Mouse (Mus musculus) embryonic facial prominence, embryonic 14.5 days (tissue): ENCODE measurements around the gene Gm34653. TPM values are rescaled to one million over a fixed set of nuclear protein-coding genes. Genes with fewer than 3 reads are reported as not detected.
"Not testable (repeated sequence)": the region's sequence is repeated elsewhere in the genome, so short reads cannot be mapped to it uniquely, and the experiment has no call there.

Source experiments
- ATAC-seq: fragments of 200-750 bp; cut with Nextera tagmentation; 2 replicates; pipeline ENCODE4 v1.8.0; 2017; ENCODE audit warnings: low read depth, moderate number of reproducible peaks, moderate TSS enrichment
- DNase-seq: peaks from one replicate; pipeline ENCODE4 v3.0.0-alpha.2; 2015; ENCODE audit warnings: low spot score
- H3K27ac ChIP-seq: fragments of 300-500 bp; sonication (generic); replicated peaks from 2 replicates; pipeline ENCODE4 v1.5.1; 2014; ENCODE audit warnings: low read depth, mild to moderate bottlenecking, low read length, moderate library complexity
- H3K27me3 ChIP-seq: fragments of 300-500 bp; sonication (generic); replicated peaks from 2 replicates; pipeline ENCODE4 v1.6.1; 2014; ENCODE audit warnings: low read length; ENCODE audit not compliant: control insufficient read depth, insufficient read depth
- H3K36me3 ChIP-seq: fragments of 300-500 bp; sonication (generic); 2 replicates; pipeline ENCODE4 v1.6.1; 2014; ENCODE audit warnings: low read length, mixed read lengths; ENCODE audit not compliant: control insufficient read depth, insufficient read depth
- H3K4me1 ChIP-seq: fragments of 300-500 bp; sonication (generic); 2 replicates; pipeline ENCODE4 v1.6.1; 2014; ENCODE audit warnings: antibody characterized with exemption, low read length; ENCODE audit not compliant: control insufficient read depth, insufficient read depth
- H3K4me2 ChIP-seq: fragments of 300-500 bp; sonication (generic); 2 replicates; pipeline ENCODE4 v1.6.1; 2014; ENCODE audit warnings: low read depth, mild to moderate bottlenecking, low read length, moderate library complexity, mixed read lengths
- H3K4me3 ChIP-seq: fragments of 300-500 bp; sonication (generic); 2 replicates; pipeline ENCODE4 v1.5.1; 2014; ENCODE audit warnings: low read depth, mild to moderate bottlenecking, low read length
- H3K9ac ChIP-seq: fragments of 300-500 bp; sonication (generic); 2 replicates; pipeline ENCODE4 v1.6.1; 2014; ENCODE audit warnings: low read depth, mild to moderate bottlenecking, low read length, moderate library complexity, mixed read lengths
- H3K9me3 ChIP-seq: fragments of 300-500 bp; sonication (generic); 2 replicates; pipeline ENCODE4 v1.6.1; 2016; ENCODE audit warnings: low read length; ENCODE audit not compliant: control insufficient read depth
- WGBS: fragments of 180-500 bp; shearing (Covaris S2); extraction: QIAGEN DNeasy Blood & Tissue Kit; methylation state at CpG from one replicate; pipeline ENCODE4 v1.1.7; 2014; 5-methylcytosine and 5-hydroxymethylcytosine counted together
- polyA plus RNA-seq: library from polyadenylated mRNA; unstranded; fragments of >200 nt; fragmentation: Nextera tagmentation; extraction: Ambion mirVana; gene quantifications from 2 replicates; pipeline ENCODE4 v1.2.1, GENCODE M21; 2014

The Gm34653 gene
- polyA plus RNA-seq, 1 experiment from 2014 or later, result not detected

DNA sequence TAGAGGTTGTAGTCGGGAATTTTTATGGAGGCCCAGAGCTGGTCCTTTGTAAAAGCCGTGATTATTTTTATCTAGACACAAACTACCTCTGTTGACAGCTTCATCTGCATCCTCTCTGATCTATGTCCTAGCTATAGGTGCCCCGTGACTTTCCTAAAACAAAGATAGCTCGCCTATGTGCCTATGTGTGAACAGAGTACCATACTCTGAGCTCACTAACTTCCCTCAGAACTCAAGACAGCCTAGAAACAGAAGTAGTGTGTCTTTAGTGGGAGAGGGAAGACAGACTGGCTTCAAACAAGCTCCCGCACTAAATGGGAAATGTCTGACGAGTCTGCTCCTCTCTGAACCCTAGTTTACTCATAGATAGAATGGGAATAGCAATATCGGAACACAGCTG lies 32.4 kb upstream of the Gm34653 start:
- Histone ChIP-seq H3K4me1 (peaks cover 19% of the 10 kb centered on the region), H3K4me2 (peak overlapping the region; percentile 75), H3K9ac (no peak overlapping the region), H3K27ac (peak overlapping the region; percentile 82; the same call in 1 of the 2 replicates), H3K9me3 (no peaks in the 10 kb centered on the region), H3K4me3 (peak overlapping the region; percentile 73), H3K36me3 (peaks cover 26% of the 10 kb centered on the region; the same call in 1 of the 2 replicates), H3K27me3 (no peaks in the 10 kb centered on the region)
- ATAC-seq (no peak), DNase-seq (no peak)
- WGBS, result 81% methylated on average over 7 of the region's 7 CpGs

- H3K9me3 ChIP-seq, result no peaks in the 10 kb centered on the region
- H3K27ac ChIP-seq, result peak overlapping the region; percentile 71
- H3K4me1 ChIP-seq, result peaks cover 19% of the 10 kb centered on the region
- peaks cover 27% of the 10 kb centered on the region for H3K36me3 ChIP-seq
- H3K27me3 ChIP-seq, result no peaks in the 10 kb centered on the region
- H3K9ac ChIP-seq, result peak overlapping the region; percentile 87
- peak overlapping the region; percentile 41; the same call in 1 of the 2 replicates for H3K4me2 ChIP-seq
- WGBS, result 6% methylated on average over 38 of the region's 39 CpGs
- peak; percentile 96 for ATAC-seq
- H3K4me3 ChIP-seq, result peak overlapping the region; percentile 65
- DNase-seq, result peak; percentile 100
These were observed 31.0 kb upstream of the Gm34653 start for GRCm38 (mm10) chr2:34801516-34802482.

GRCm38 (mm10) chr2:34802565-34803245 lies 30.1 kb upstream of the Gm34653 start:
- under 1% methylated on average over 16 of the region's 32 CpGs for whole genome bisulfite sequencing
- ATAC-seq, result peak; percentile 49
- peak overlapping the region; percentile 65 for H3K4me3 ChIP-seq
- H3K4me1 ChIP-seq, result peaks cover 19% of the 10 kb centered on the region
- H3K27me3 ChIP-seq, H3K9me3 ChIP-seq, H3K27ac ChIP-seq: not testable (repeated sequence)
- peak; percentile 22 for DNase-seq
- H3K4me2 ChIP-seq, result peak overlapping the region; percentile 71
- peaks cover 29% of the 10 kb centered on the region for H3K36me3 ChIP-seq
- H3K9ac ChIP-seq, result peak overlapping the region; percentile 87

DNA sequence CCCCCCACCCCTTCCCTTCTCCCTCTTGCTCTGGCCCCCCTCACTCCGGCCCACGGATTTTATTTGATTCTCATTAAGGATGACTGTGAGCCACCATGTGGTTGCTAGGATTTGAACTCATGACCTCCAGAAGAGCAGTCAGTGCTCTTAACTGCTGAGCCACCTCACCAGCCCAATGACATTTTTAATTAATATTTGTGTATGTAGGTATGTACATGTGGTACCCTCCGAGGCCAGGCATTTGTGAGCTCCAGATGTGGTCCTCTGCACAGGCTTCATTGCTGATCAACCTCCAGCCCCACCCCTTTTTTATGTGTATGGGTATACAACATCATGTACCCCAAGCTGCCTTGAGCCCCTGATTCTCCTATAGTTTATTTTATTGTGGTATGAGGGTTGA lies 29.1 kb upstream of the Gm34653 start:
- ATAC-seq (no peak), DNase-seq (no peak)
- Histone ChIP-seq H3K9ac (0 out of 2 replicates have a peak overlapping the region, but pooled peaks have one; percentile 34), H3K4me3 (peak overlapping the region; percentile 21), H3K36me3 (peaks cover 36% of the 10 kb centered on the region), H3K27me3 (no peaks in the 10 kb centered on the region), H3K4me2 (peak overlapping the region; percentile 71), H3K9me3 (no peaks in the 10 kb centered on the region), H3K4me1 (peaks cover 18% of the 10 kb centered on the region), H3K27ac (no peak overlapping the region)
- 65% methylated on average over 3 of the region's 3 CpGs for WGBS

- Histone ChIP-seq H3K27me3 (no peaks in the 10 kb centered on the region), H3K9me3 (no peaks in the 10 kb centered on the region), H3K4me2 (peak overlapping the region; percentile 71), H3K4me3 (no peak overlapping the region), H3K36me3 (peaks cover 40% of the 10 kb centered on the region), H3K9ac (no peak overlapping the region), H3K4me1 (peaks cover 14% of the 10 kb centered on the region), H3K27ac (no peak overlapping the region)
- DNase-seq, result no peak
- WGBS, result 96% methylated on average over 2 of the region's 2 CpGs
- no peak for ATAC-seq
These were observed 28.6 kb upstream of the Gm34653 start for GRCm38 (mm10) chr2:34804172-34804571.

- H3K36me3 ChIP-seq, result peaks cover 40% of the 10 kb centered on the region
- ATAC-seq (no peak), DNase-seq (no peak)
- no peak overlapping the region for H3K4me3 ChIP-seq
- H3K4me1 ChIP-seq, result peaks cover 13% of the 10 kb centered on the region
- no peak overlapping the region for H3K4me2 ChIP-seq
- 80% methylated on average over 1 of the region's 1 CpGs for WGBS
- no peaks in the 10 kb centered on the region for H3K27me3 ChIP-seq
- H3K9ac ChIP-seq, result no peak overlapping the region
- no peaks in the 10 kb centered on the region for H3K9me3 ChIP-seq
- H3K27ac ChIP-seq, result no peak overlapping the region
These were observed 28.0 kb upstream of the Gm34653 start for GRCm38 (mm10) chr2:34804815-34805214.

- Histone ChIP-seq H3K9ac (no peak overlapping the region), H3K4me1 (peaks cover 10% of the 10 kb centered on the region), H3K9me3 (no peaks in the 10 kb centered on the region), H3K27me3 (no peaks in the 10 kb centered on the region), H3K27ac (no peak overlapping the region), H3K36me3 (peaks cover 44% of the 10 kb centered on the region), H3K4me3 (no peak overlapping the region), H3K4me2 (no peak overlapping the region)
- DNase-seq (no peak), ATAC-seq (no peak)
- WGBS, result 90% methylated on average over 10 of the region's 10 CpGs
These were observed 27.4 kb upstream of the Gm34653 start for GRCm38 (mm10) chr2:34805364-34805950.

DNA sequence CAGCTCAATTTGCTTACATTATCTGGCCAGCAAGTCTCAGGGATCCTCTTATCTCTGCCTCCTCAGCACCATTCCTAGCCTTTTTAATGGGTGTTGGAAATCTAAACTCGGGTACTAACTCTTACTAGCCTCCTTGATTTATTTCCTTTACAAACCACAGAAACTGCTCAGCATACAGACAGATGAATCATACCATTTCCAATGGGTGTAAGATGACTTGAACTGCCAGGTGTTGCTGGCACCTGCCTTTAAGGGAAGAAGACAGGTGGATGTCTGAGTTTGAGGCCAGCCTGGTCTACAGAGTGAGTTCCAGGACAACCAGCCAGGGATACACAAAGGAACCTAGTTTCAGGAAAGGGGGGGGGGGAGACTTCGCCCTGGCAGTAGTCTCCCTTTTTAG lies 24.8 kb upstream of the Gm34653 start:
- H3K9ac ChIP-seq, result no peak overlapping the region
- DNase-seq, result no peak

More for the DNA sequence above, 24.8 kb upstream of the Gm34653 start:
- Histone ChIP-seq H3K4me3 (no peak overlapping the region), H3K27me3 (no peaks in the 10 kb centered on the region), H3K9me3 (no peaks in the 10 kb centered on the region), H3K27ac (no peak overlapping the region), H3K4me1 (peaks cover 10% of the 10 kb centered on the region), H3K36me3 (peaks cover 66% of the 10 kb centered on the region), H3K4me2 (no peak overlapping the region)
- 73% methylated on average over 2 of the region's 2 CpGs for WGBS
- no peak for ATAC-seq
